Mouse (Mus musculus): ENCODE measurements around the gene Fcrl1. TPM values are rescaled to one million over a fixed set of nuclear protein-coding genes. Genes with fewer than 3 reads are reported as not detected.

Gene Fcrl1
- polyA plus RNA-seq, 1 experiment: 55.5 TPM

DNA sequence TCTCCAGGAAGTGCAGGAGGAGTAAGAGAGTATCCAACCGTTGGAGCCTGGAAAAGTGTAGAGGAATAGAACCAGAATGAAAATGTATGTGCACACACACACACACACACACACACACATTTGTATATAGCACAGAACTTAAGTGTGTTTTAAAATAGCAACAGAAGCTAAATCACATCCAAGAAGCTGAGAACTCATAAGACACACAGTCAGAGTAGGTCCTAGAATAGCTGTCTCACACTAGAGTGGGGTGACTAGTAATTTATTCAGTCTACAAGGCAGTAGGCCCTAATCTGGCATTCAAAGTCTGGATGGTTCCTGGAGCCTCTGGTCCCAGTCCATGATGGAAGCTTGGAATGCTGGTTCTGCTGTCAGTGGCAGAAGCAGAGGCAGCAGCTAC, 64.4 kb downstream of the Fcrl1 start:
- WGBS: 71% methylated on average over 1 of the region's 1 CpGs
- no peak overlapping the region for H3K27ac ChIP-seq (ENCODE audit: insufficient read depth, low read length)
- no peak for DNase-seq (ENCODE audit: low read depth in 1 of 2, low spot score in 2 of 2)
- TF ChIP-seq POLR2A (IDR thresholded peaks at IDR 0.05; ENCODE audit: low read depth, low read length) (no peak), CTCF (IDR thresholded peaks at IDR 0.05; ENCODE audit: extremely low read depth, insufficient read depth, insufficient read length, insufficient replicate concordance) (no peak)
- H3K27me3 ChIP-seq (ENCODE audit: control insufficient read depth, insufficient read depth, low read length): no peaks in the 10 kb centered on the region
- H3K36me3 ChIP-seq (ENCODE audit: control insufficient read depth, insufficient read depth, low read length): no peaks in the 10 kb centered on the region
- H3K4me1 ChIP-seq (ENCODE audit: control insufficient read depth, insufficient read depth, insufficient read length): no peaks in the 10 kb centered on the region; the same call in 1 of the 2 replicates
- no peak overlapping the region for H3K4me3 ChIP-seq (ENCODE audit: extremely low read depth, insufficient read depth, insufficient read length)

DNA sequence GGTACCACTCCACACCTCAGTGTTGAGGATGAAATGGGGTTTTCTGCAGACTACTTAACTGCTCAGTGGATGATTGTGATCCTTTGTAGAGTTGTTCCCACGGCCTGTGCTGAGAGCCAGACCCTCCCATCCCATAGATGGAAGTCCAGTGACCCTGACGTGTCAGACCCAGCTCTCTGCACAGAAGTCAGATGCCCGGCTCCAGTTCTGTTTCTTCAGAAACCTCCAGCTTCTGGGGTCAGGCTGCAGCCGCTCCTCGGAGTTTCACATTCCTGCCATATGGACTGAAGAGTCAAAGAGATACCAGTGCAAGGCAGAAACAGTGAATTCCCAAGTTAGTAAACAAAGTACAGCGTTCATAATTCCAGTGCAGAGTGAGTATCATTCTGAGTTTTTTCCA, 67.8 kb downstream of the Fcrl1 start:
- WGBS: 78% methylated on average over 6 of the region's 6 CpGs
- Histone ChIP-seq H3K27me3 (ENCODE audit: control insufficient read depth, insufficient read depth, low read length) (no peaks in the 10 kb centered on the region), H3K4me3 (ENCODE audit: extremely low read depth, insufficient read depth, insufficient read length) (no peak overlapping the region), H3K4me1 (ENCODE audit: control insufficient read depth, insufficient read depth, insufficient read length) (no peaks in the 10 kb centered on the region), H3K27ac (ENCODE audit: insufficient read depth, low read length) (no peak overlapping the region), H3K36me3 (ENCODE audit: control insufficient read depth, insufficient read depth, low read length) (no peaks in the 10 kb centered on the region)
- TF ChIP-seq CTCF (IDR thresholded peaks at IDR 0.05; ENCODE audit: extremely low read depth, insufficient read depth, insufficient read length, insufficient replicate concordance) (no peak), POLR2A (IDR thresholded peaks at IDR 0.05; ENCODE audit: low read depth, low read length) (no peak)
- no peak for DNase-seq (ENCODE audit: low read depth in 1 of 2, low spot score in 2 of 2)

Other genes with a start within 250 kb of the Fcrl1 start
- 6.0 and 6.5 TPM in 2 replicates for gene Kirrel, start 201.6 kb upstream of the Fcrl1 start, polyA plus RNA-seq (2012; rRNA removed)
- gene Fcrls, start 112.6 kb upstream of the Fcrl1 start, polyA plus RNA-seq (2012; rRNA removed): 0.11 TPM in 1 of 2 replicates, not detected in the other
- 27.2 and 56.0 TPM in 2 replicates for gene Cd5l, start 18.5 kb upstream of the Fcrl1 start, polyA plus RNA-seq (2012; rRNA removed)
- gene Fcrl5, start 59.4 kb downstream of the Fcrl1 start, polyA plus RNA-seq (2012; rRNA removed): 7.2 and 9.2 TPM in 2 replicates
- 17.5 and 22.4 TPM in 2 replicates for gene Etv3, start 149.0 kb downstream of the Fcrl1 start, polyA plus RNA-seq (2012; rRNA removed)
- gene Arhgef11, start 241.2 kb downstream of the Fcrl1 start, polyA plus RNA-seq (2012; rRNA removed): 15.6 and 16.4 TPM in 2 replicates

Data from spleen, adult 2 months (tissue).